Mouse (Mus musculus): Measurements from ENCODE around the gene Dazap2. TPM values are rescaled to one million over a fixed set of nuclear protein-coding genes. Genes with fewer than 3 reads are reported as not detected.

Gene Dazap2
- polyA plus RNA-seq, 1 experiment, result 121 TPM

DNA sequence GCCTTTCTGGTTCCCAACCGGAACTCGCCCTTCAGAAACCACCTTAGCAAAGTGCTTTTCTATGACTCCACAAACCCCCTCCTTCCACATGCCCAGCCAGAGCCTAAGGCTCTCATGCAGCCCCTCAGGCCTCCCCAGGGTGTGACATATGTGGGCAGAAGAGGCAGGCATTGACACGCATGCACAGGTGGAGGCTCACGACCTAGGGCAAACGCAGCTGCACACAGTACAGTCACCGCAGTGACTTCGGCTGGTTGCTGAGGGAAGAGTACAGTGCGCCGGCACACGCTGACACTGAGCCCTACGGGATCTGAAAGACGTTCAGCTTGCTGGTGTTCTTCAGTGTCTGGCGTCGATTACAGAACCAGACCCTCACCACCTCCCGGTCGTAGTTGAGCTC, 37.2 kb upstream of the Dazap2 start:
- TF ChIP-seq POLR2A (IDR thresholded peaks at IDR 0.05; ENCODE audit: borderline replicate concordance, control insufficient read depth, low read depth, low read length), result no peak
- no peak for TF ChIP-seq CTCF (IDR thresholded peaks at IDR 0.05; ENCODE audit: control insufficient read depth, insufficient read depth, low read length)
- 89% methylated on average over 16 of the region's 16 CpGs for WGBS
- Histone ChIP-seq H3K4me3 (replicated peaks; ENCODE audit: control insufficient read depth, low read depth, low read length) (no peak overlapping the region), H3K27ac (ENCODE audit: control insufficient read depth, insufficient read depth, low read depth, low read length, poor library complexity) (no peak overlapping the region), H3K4me1 (ENCODE audit: control insufficient read depth, insufficient read depth, low read length) (no peaks in the 10 kb centered on the region)

DNA sequence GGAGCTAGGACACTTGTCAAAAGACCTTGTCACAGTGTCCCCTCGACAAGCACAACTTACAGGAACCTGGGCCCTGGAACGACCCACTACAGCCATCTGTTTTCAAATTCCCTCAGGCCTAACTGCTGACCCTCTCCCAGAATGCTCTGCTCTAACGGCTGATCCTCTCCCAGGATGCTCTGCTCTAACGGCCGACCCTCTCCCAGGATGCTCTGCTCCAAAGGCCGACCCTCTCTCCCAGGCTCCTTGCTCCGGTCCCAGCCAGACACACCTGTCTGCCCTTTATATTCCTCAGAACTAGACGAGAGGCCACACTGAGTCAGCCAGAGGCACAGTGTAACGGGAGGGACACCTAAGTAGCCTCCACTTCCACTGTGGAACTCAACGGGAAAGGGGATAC, 35.0 kb upstream of the Dazap2 start:
- Histone ChIP-seq H3K4me3 (replicated peaks; ENCODE audit: control insufficient read depth, low read depth, low read length) (no peak overlapping the region), H3K27ac (ENCODE audit: control insufficient read depth, insufficient read depth, low read depth, low read length, poor library complexity) (no peak overlapping the region), H3K4me1 (ENCODE audit: control insufficient read depth, insufficient read depth, low read length) (no peaks in the 10 kb centered on the region)
- TF ChIP-seq CTCF (IDR thresholded peaks at IDR 0.05; ENCODE audit: control insufficient read depth, insufficient read depth, low read length) (no peak), POLR2A (IDR thresholded peaks at IDR 0.05; ENCODE audit: borderline replicate concordance, control insufficient read depth, low read depth, low read length) (no peak)
- WGBS, result 84% methylated on average over 10 of the region's 10 CpGs

- no peak overlapping the region for H3K27ac ChIP-seq (ENCODE audit: control insufficient read depth, insufficient read depth, low read depth, low read length, poor library complexity)
- TF ChIP-seq CTCF (IDR thresholded peaks at IDR 0.05; ENCODE audit: control insufficient read depth, insufficient read depth, low read length) (no peak), POLR2A (IDR thresholded peaks at IDR 0.05; ENCODE audit: borderline replicate concordance, control insufficient read depth, low read depth, low read length) (no peak)
- WGBS, result 90% methylated on average over 16 of the region's 16 CpGs
- H3K4me3 ChIP-seq (replicated peaks; ENCODE audit: control insufficient read depth, low read depth, low read length), result no peak overlapping the region
- no peaks in the 10 kb centered on the region for H3K4me1 ChIP-seq (ENCODE audit: control insufficient read depth, insufficient read depth, low read length)
Observed at GRCm38 (mm10) chr15:100585931-100586330, 29.2 kb upstream of the Dazap2 start.

- H3K4me1 ChIP-seq (ENCODE audit: control insufficient read depth, insufficient read depth, low read length), result no peaks in the 10 kb centered on the region
- TF ChIP-seq CTCF (IDR thresholded peaks at IDR 0.05; ENCODE audit: control insufficient read depth, insufficient read depth, low read length) (no peak), POLR2A (IDR thresholded peaks at IDR 0.05; ENCODE audit: borderline replicate concordance, control insufficient read depth, low read depth, low read length) (no peak)
- no peak overlapping the region for H3K27ac ChIP-seq (ENCODE audit: control insufficient read depth, insufficient read depth, low read depth, low read length, poor library complexity)
- 79% methylated on average over 4 of the region's 4 CpGs for WGBS
- H3K4me3 ChIP-seq (replicated peaks; ENCODE audit: control insufficient read depth, low read depth, low read length), result no peak overlapping the region
Observed at GRCm38 (mm10) chr15:100587166-100587565, 28.0 kb upstream of the Dazap2 start.

DNA sequence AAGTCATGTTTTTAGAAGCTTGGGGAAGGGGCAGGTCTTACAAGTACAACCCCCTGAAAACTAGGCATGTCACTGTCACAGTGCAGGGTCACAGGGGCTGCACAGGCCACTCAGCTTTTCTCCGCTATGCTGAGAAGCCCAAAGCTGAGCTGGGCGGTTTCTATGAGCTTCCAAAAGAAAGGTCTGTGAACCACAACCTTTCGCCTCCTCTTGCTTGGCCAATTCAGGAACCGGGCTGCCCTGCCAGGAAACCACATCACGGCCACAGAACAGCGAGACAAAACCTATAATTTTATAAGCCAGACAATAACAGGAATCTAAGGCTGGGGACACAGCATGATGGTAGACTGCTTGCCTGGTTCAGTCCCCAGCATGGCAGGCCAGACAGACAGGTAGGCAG, 26.9 kb upstream of the Dazap2 start:
- Histone ChIP-seq H3K4me3 (replicated peaks; ENCODE audit: control insufficient read depth, low read depth, low read length) (no peak overlapping the region), H3K27ac (ENCODE audit: control insufficient read depth, insufficient read depth, low read depth, low read length, poor library complexity) (no peak overlapping the region), H3K4me1 (ENCODE audit: control insufficient read depth, insufficient read depth, low read length) (no peaks in the 10 kb centered on the region)
- no peak for TF ChIP-seq CTCF (IDR thresholded peaks at IDR 0.05; ENCODE audit: control insufficient read depth, insufficient read depth, low read length)
- no peak for TF ChIP-seq POLR2A (IDR thresholded peaks at IDR 0.05; ENCODE audit: borderline replicate concordance, control insufficient read depth, low read depth, low read length)
- 3% methylated on average over 6 of the region's 6 CpGs for WGBS

DNA sequence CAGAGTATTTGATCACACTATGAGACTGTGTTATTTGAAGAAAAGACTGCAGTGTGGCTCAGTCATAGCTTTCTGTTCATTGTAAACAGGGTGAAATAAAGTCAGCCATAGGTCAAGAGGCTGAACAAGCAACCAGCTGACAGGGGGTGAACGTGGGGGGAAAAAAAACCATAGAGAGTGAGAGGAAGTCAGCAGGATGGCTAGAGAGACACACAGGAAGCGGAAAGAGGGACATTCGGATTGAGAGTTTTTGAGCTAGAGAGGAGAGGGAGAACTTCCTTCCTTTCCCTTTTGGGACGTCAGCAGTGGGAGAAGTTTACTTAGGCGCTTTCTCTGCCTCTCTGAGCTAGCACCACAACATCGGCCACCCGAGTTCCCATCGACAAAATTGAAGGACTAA, 24.7 kb upstream of the Dazap2 start:
- H3K4me3 ChIP-seq (replicated peaks; ENCODE audit: control insufficient read depth, low read depth, low read length), result no peak overlapping the region
- WGBS, result 43% methylated on average over 8 of the region's 8 CpGs
- no peak overlapping the region for H3K27ac ChIP-seq (ENCODE audit: control insufficient read depth, insufficient read depth, low read depth, low read length, poor library complexity)
- TF ChIP-seq POLR2A (IDR thresholded peaks at IDR 0.05; ENCODE audit: borderline replicate concordance, control insufficient read depth, low read depth, low read length) (no peak), CTCF (IDR thresholded peaks at IDR 0.05; ENCODE audit: control insufficient read depth, insufficient read depth, low read length) (no peak)
- H3K4me1 ChIP-seq (ENCODE audit: control insufficient read depth, insufficient read depth, low read length), result no peaks in the 10 kb centered on the region

DNA sequence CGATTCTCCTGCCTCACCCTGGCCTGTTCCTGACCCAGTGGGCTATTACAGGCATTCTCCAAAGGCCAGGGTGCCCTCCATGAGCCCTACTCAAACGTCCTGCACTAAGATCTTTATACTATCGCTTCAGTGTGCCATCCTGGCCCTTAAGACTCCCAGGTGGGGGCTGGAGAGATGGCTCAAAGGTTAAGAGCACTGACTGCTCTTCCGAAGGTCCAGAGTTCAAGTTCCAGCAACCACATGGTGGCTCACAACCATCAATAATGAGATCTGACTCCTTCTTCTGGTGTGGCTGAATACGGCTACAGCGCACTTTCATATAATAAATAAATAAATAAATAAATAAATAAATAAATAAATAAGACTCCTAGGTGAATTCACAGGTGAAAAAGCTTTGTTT, 22.3 kb upstream of the Dazap2 start:
- Histone ChIP-seq H3K27ac (ENCODE audit: control insufficient read depth, insufficient read depth, low read depth, low read length, poor library complexity) (no peak overlapping the region), H3K4me3 (replicated peaks; ENCODE audit: control insufficient read depth, low read depth, low read length) (no peak overlapping the region), H3K4me1 (ENCODE audit: control insufficient read depth, insufficient read depth, low read length) (no peaks in the 10 kb centered on the region)
- 82% methylated on average over 6 of the region's 6 CpGs for WGBS
- TF ChIP-seq CTCF (IDR thresholded peaks at IDR 0.05; ENCODE audit: control insufficient read depth, insufficient read depth, low read length) (no peak), POLR2A (IDR thresholded peaks at IDR 0.05; ENCODE audit: borderline replicate concordance, control insufficient read depth, low read depth, low read length) (no peak)

GRCm38 (mm10) chr15:100598287-100598882, 16.8 kb upstream of the Dazap2 start:
- 19% methylated on average over 9 of the region's 9 CpGs for WGBS
- Histone ChIP-seq H3K4me3 (replicated peaks; ENCODE audit: control insufficient read depth, low read depth, low read length) (no peak overlapping the region), H3K4me1 (ENCODE audit: control insufficient read depth, insufficient read depth, low read length) (no peaks in the 10 kb centered on the region; the same call in none of the 2 replicates), H3K27ac (ENCODE audit: control insufficient read depth, insufficient read depth, low read depth, low read length, poor library complexity) (no peak overlapping the region; the same call in 1 of the 2 replicates)
- no peak for TF ChIP-seq CTCF (IDR thresholded peaks at IDR 0.05; ENCODE audit: control insufficient read depth, insufficient read depth, low read length)
- TF ChIP-seq POLR2A (IDR thresholded peaks at IDR 0.05; ENCODE audit: borderline replicate concordance, control insufficient read depth, low read depth, low read length), result no peak

- Histone ChIP-seq H3K4me3 (replicated peaks; ENCODE audit: control insufficient read depth, low read depth, low read length) (peak overlapping the region; percentile 59), H3K4me1 (ENCODE audit: control insufficient read depth, insufficient read depth, low read length) (no peaks in the 10 kb centered on the region; the same call in none of the 2 replicates), H3K27ac (ENCODE audit: control insufficient read depth, insufficient read depth, low read depth, low read length, poor library complexity) (peak overlapping the region; percentile 22; the same call in 1 of the 2 replicates)
- 3% methylated on average over 12 of the region's 12 CpGs for WGBS
- TF ChIP-seq POLR2A (IDR thresholded peaks at IDR 0.05; ENCODE audit: borderline replicate concordance, control insufficient read depth, low read depth, low read length), result no peak
- TF ChIP-seq CTCF (IDR thresholded peaks at IDR 0.05; ENCODE audit: control insufficient read depth, insufficient read depth, low read length), result no peak
Observed at GRCm38 (mm10) chr15:100598883-100599275, 16.3 kb upstream of the Dazap2 start.
